Comparison of ENCODE assay signal across 7 mouse cellular contexts in genomic region chr2:152436983-152437860, GRCm38 (mm10). TPM values are rescaled to one million over a fixed set of nuclear protein-coding genes. Genes with fewer than 3 reads are reported as not detected.
DNase-seq lines count a peak whose midpoint lies in the region; ATAC-seq and TF ChIP-seq lines count a peak whose summit lies in the region.

No protein-coding gene starts in this region.

- H3K36me3 ChIP-seq in embryonic facial prominence, embryonic 10.5 days (replicated peaks) = no peaks in the 10 kb centered on the region
- no peaks in the 10 kb centered on the region for H3K36me3 ChIP-seq in intestine, postnatal 0 days (ENCODE audit: control insufficient read depth, insufficient read depth)
- H3K36me3 ChIP-seq in midbrain, embryonic 11.5 days (ENCODE audit: control insufficient read depth, insufficient read depth, low read length) = no peaks in the 10 kb centered on the region

- H3K27me3 ChIP-seq in embryonic facial prominence, embryonic 10.5 days (replicated peaks; ENCODE audit: low read depth, poor library complexity, severe bottlenecking) = peaks cover 6% of the 10 kb centered on the region; the same call in 1 of the 2 replicates
- no peaks in the 10 kb centered on the region for H3K27me3 ChIP-seq in intestine, postnatal 0 days (replicated peaks; ENCODE audit: control insufficient read depth, insufficient read depth, low read length)
- H3K27me3 ChIP-seq in midbrain, embryonic 11.5 days (ENCODE audit: control insufficient read depth, insufficient read depth, low read length) = no peaks in the 10 kb centered on the region

- no peaks in the 10 kb centered on the region for H3K9me3 ChIP-seq in embryonic facial prominence, embryonic 10.5 days
- no peaks in the 10 kb centered on the region for H3K9me3 ChIP-seq in intestine, postnatal 0 days (ENCODE audit: control insufficient read depth)
- no peaks in the 10 kb centered on the region for H3K9me3 ChIP-seq in midbrain, embryonic 11.5 days (ENCODE audit: control insufficient read depth, low read length)

- H3K4me1 ChIP-seq in embryonic facial prominence, embryonic 10.5 days = peaks cover 25% of the 10 kb centered on the region
- no peaks in the 10 kb centered on the region for H3K4me1 ChIP-seq in intestine, postnatal 0 days (replicated peaks; ENCODE audit: control insufficient read depth, insufficient read depth, low read length)
- H3K4me1 ChIP-seq in midbrain, embryonic 11.5 days (ENCODE audit: control insufficient read depth, insufficient read depth, low read length) = no peaks in the 10 kb centered on the region

- peak; percentile 95 for ATAC-seq in granulocyte monocyte progenitor cell, adult 5-6 weeks (replicated peaks; ENCODE audit: poor library complexity, severe bottlenecking)
- ATAC-seq in intestine, postnatal 0 days = peak; percentile 77; the same call in 1 of the 2 replicates
- peak; percentile 88 for ATAC-seq in midbrain, embryonic 11.5 days (ENCODE audit: low FRiP score)

- peak overlapping the region; percentile 61 for H3K4me2 ChIP-seq in intestine, postnatal 0 days (replicated peaks; ENCODE audit: low read depth)
- peak overlapping the region; percentile 52 for H3K4me2 ChIP-seq in midbrain, embryonic 11.5 days

- TF ChIP-seq CTCF in intestine, postnatal 0 days (IDR thresholded peaks at IDR 0.05; ENCODE audit: low read depth) = peak; percentile 99

- DNase-seq in adrenal gland, postnatal 10 days = peak; percentile 92
- DNase-seq in embryonic facial prominence, embryonic 10.5 days (ENCODE audit: low spot score) = peak; percentile 90
- peak; percentile 82 to 83 for DNase-seq in left cerebral cortex, postnatal 36 days (ENCODE audit: low spot score in 2 of 2)
- DNase-seq in midbrain, embryonic 11.5 days (ENCODE audit: low spot score, missing footprints) = peak; percentile 99
- DNase-seq in skeletal muscle tissue, adult 2 months (ENCODE audit: low read depth, low spot score) = peak; percentile 39

- intact Hi-C loops in left cerebral cortex, postnatal 36 days (cut with DNase I) = loop anchor here (1.0 kb wide), 2 partner anchors 41 to 45 kb away; no protein-coding TSS in a partner anchor

- H3K4me3 ChIP-seq in embryonic facial prominence, embryonic 10.5 days = peak overlapping the region; percentile 51
- H3K4me3 ChIP-seq in intestine, postnatal 0 days (ENCODE audit: low read depth, low read length) = 0 out of 2 replicates have a peak overlapping the region, but pooled peaks have one; percentile 16
- H3K4me3 ChIP-seq in midbrain, embryonic 11.5 days (ENCODE audit: low read depth, low read length) = peak overlapping the region; percentile 23; the same call in 1 of the 2 replicates

- H3K27ac ChIP-seq in embryonic facial prominence, embryonic 10.5 days (replicated peaks) = peak overlapping the region; percentile 77
- H3K27ac ChIP-seq in intestine, postnatal 0 days (ENCODE audit: low read depth, low read length) = no peak overlapping the region
- H3K27ac ChIP-seq in midbrain, embryonic 11.5 days (ENCODE audit: low read depth, low read length) = no peak overlapping the region

- H3K9ac ChIP-seq in intestine, postnatal 0 days (ENCODE audit: low read depth, low read length) = no peak overlapping the region
- peak overlapping the region; percentile 60 for H3K9ac ChIP-seq in midbrain, embryonic 11.5 days (ENCODE audit: low read length)

- 3% methylated on average over 23 of the region's 23 CpGs for WGBS in embryonic facial prominence, embryonic 10.5 days
- 4% methylated on average over 23 of the region's 23 CpGs for WGBS in intestine, postnatal 0 days
- WGBS in midbrain, embryonic 11.5 days = 4% methylated on average over 22 of the region's 23 CpGs

RNA-seq across cellular contexts. Expression of gene 6820408C15Rik, which starts 21.8 kb away (rescaled TPM):
- total RNA-seq in adrenal gland, postnatal 10 days (2021) = under 1 TPM; 0.42 to 0.79 TPM
- polyA plus RNA-seq in embryonic facial prominence, embryonic 10.5 days (2016; fragmentation: Nextera tagmentation; extraction: Ambion mirVana) = 0.43 and 0.71 TPM in 2 replicates
- total RNA-seq in granulocyte monocyte progenitor cell, adult 5-6 weeks (2014; fragmentation: Nextera tagmentation) = 0.75 TPM in 1 of 2 replicates, not detected in the other
- not detected in 2 replicates for total RNA-seq in granulocyte monocyte progenitor cell, adult 5-6 weeks (2017)
- 0.34 and 0.37 TPM in 2 replicates for polyA plus RNA-seq in intestine, postnatal 0 days (2015; fragmentation: Nextera tagmentation; extraction: Ambion mirVana)
- 1 to 10 TPM; 2.1 to 3.6 TPM for total RNA-seq in left cerebral cortex, postnatal 36 days (2021)
- 0.40 and 0.93 TPM in 2 replicates for polyA plus RNA-seq in midbrain, embryonic 11.5 days (2014; fragmentation: Nextera tagmentation; extraction: Ambion mirVana)

RNA-seq across cellular contexts. Expression of gene Zcchc3, which starts 22.4 kb away (rescaled TPM):
- total RNA-seq in adrenal gland, postnatal 10 days (2021) = 10 to 100 TPM in 1 of 2 experiments, 1 to 10 TPM in 1; 9.4 to 11.1 TPM
- polyA plus RNA-seq in embryonic facial prominence, embryonic 10.5 days (2016; fragmentation: Nextera tagmentation; extraction: Ambion mirVana) = 53.4 and 58.3 TPM in 2 replicates
- total RNA-seq in granulocyte monocyte progenitor cell, adult 5-6 weeks (2014; fragmentation: Nextera tagmentation) = 3.7 and 9.4 TPM in 2 replicates
- 4.8 and 4.9 TPM in 2 replicates for total RNA-seq in granulocyte monocyte progenitor cell, adult 5-6 weeks (2017)
- 15.7 and 18.1 TPM in 2 replicates for polyA plus RNA-seq in intestine, postnatal 0 days (2015; fragmentation: Nextera tagmentation; extraction: Ambion mirVana)
- 10 to 100 TPM in 1 of 2 experiments, 1 to 10 TPM in 1; 9.5 to 11.3 TPM for total RNA-seq in left cerebral cortex, postnatal 36 days (2021)
- 52.0 and 55.0 TPM in 2 replicates for polyA plus RNA-seq in midbrain, embryonic 11.5 days (2014; fragmentation: Nextera tagmentation; extraction: Ambion mirVana)

RNA-seq across cellular contexts. Expression of gene Defb23, which starts 27.2 kb away (rescaled TPM):
- not detected for total RNA-seq in adrenal gland, postnatal 10 days (2021)
- polyA plus RNA-seq in embryonic facial prominence, embryonic 10.5 days (2016; fragmentation: Nextera tagmentation; extraction: Ambion mirVana) = not detected in 2 replicates
- total RNA-seq in granulocyte monocyte progenitor cell, adult 5-6 weeks (2014; fragmentation: Nextera tagmentation) = not detected in 2 replicates
- not detected in 2 replicates for total RNA-seq in granulocyte monocyte progenitor cell, adult 5-6 weeks (2017)
- polyA plus RNA-seq in intestine, postnatal 0 days (2015; fragmentation: Nextera tagmentation; extraction: Ambion mirVana) = not detected in 2 replicates
- not detected for total RNA-seq in left cerebral cortex, postnatal 36 days (2021)
- not detected in 2 replicates for polyA plus RNA-seq in midbrain, embryonic 11.5 days (2014; fragmentation: Nextera tagmentation; extraction: Ambion mirVana)

RNA-seq across cellular contexts. Expression of gene Sox12, which starts 39.4 kb away (rescaled TPM):
- total RNA-seq in adrenal gland, postnatal 10 days (2021) = 10 to 100 TPM; 15.7 to 22.7 TPM
- polyA plus RNA-seq in embryonic facial prominence, embryonic 10.5 days (2016; fragmentation: Nextera tagmentation; extraction: Ambion mirVana) = 10.6 and 11.5 TPM in 2 replicates
- 8.6 and 10.5 TPM in 2 replicates for total RNA-seq in granulocyte monocyte progenitor cell, adult 5-6 weeks (2014; fragmentation: Nextera tagmentation)
- 1.5 and 2.4 TPM in 2 replicates for total RNA-seq in granulocyte monocyte progenitor cell, adult 5-6 weeks (2017)
- polyA plus RNA-seq in intestine, postnatal 0 days (2015; fragmentation: Nextera tagmentation; extraction: Ambion mirVana) = 2.8 and 3.1 TPM in 2 replicates
- total RNA-seq in left cerebral cortex, postnatal 36 days (2021) = 10 to 100 TPM; 14.7 to 15.6 TPM
- polyA plus RNA-seq in midbrain, embryonic 11.5 days (2014; fragmentation: Nextera tagmentation; extraction: Ambion mirVana) = 16.9 and 17.8 TPM in 2 replicates

RNA-seq across cellular contexts. Expression of gene Defb20, which starts 39.6 kb away (rescaled TPM):
- total RNA-seq in adrenal gland, postnatal 10 days (2021) = not detected
- not detected in 2 replicates for polyA plus RNA-seq in embryonic facial prominence, embryonic 10.5 days (2016; fragmentation: Nextera tagmentation; extraction: Ambion mirVana)
- total RNA-seq in granulocyte monocyte progenitor cell, adult 5-6 weeks (2014; fragmentation: Nextera tagmentation) = not detected in 2 replicates
- total RNA-seq in granulocyte monocyte progenitor cell, adult 5-6 weeks (2017) = not detected in 2 replicates
- polyA plus RNA-seq in intestine, postnatal 0 days (2015; fragmentation: Nextera tagmentation; extraction: Ambion mirVana) = not detected in 2 replicates
- not detected for total RNA-seq in left cerebral cortex, postnatal 36 days (2021)
- not detected in 2 replicates for polyA plus RNA-seq in midbrain, embryonic 11.5 days (2014; fragmentation: Nextera tagmentation; extraction: Ambion mirVana)

Comparison
In these comparisons a context has a peak if more than half of its experiments do, and no peak if none do; other contexts are left out.
1. DNase-seq: peak in every context shown above with its lines; median percentile 99 in midbrain, embryonic 11.5 days; 92 in adrenal gland, postnatal 10 days; 90 in embryonic facial prominence, embryonic 10.5 days; 82 in left cerebral cortex, postnatal 36 days; 39 in skeletal muscle tissue, adult 2 months.